Mouse (Mus musculus): ENCODE measurements around the gene Dgkg. TPM values are rescaled to one million over a fixed set of nuclear protein-coding genes. Genes with fewer than 3 reads are reported as not detected.

The Dgkg gene
- total and polyA plus RNA-seq, 2 experiments from 2014 or later, result 0.08 to 0.44 TPM

GRCm38 (mm10) chr16:22479322-22479721 lies 177.7 kb downstream of the Dgkg start:
- Histone ChIP-seq H3K27ac (ENCODE audit: low read depth) (no peak overlapping the region), H3K4me1 (ENCODE audit: control insufficient read depth, insufficient read depth) (no peaks in the 10 kb centered on the region), H3K36me3 (replicated peaks; ENCODE audit: control insufficient read depth, insufficient read depth, low read length) (no peaks in the 10 kb centered on the region), H3K4me2 (ENCODE audit: low read depth, low read length) (no peak overlapping the region), H3K4me3 (ENCODE audit: low read depth, low read length) (no peak overlapping the region), H3K9me3 (replicated peaks; ENCODE audit: control insufficient read depth, low read length) (no peaks in the 10 kb centered on the region), H3K9ac (replicated peaks; ENCODE audit: low read depth, low read length) (no peak overlapping the region), H3K27me3 (ENCODE audit: control insufficient read depth, insufficient read depth, low read length) (no peaks in the 10 kb centered on the region)
- TF ChIP-seq CTCF (IDR thresholded peaks at IDR 0.05; ENCODE audit: low read depth), result no peak
- no peak for TF ChIP-seq EP300 (IDR thresholded peaks at IDR 0.05; ENCODE audit: low read depth)
- ATAC-seq (ENCODE audit: insufficient read depth, low read depth) (no peak), DNase-seq (ENCODE audit: low spot score) (no peak)
- 83% methylated on average over 8 of the region's 8 CpGs for WGBS

GRCm38 (mm10) chr16:22471728-22472127 lies 185.3 kb downstream of the Dgkg start:
- Histone ChIP-seq H3K9ac (replicated peaks; ENCODE audit: low read depth, low read length) (no peak overlapping the region), H3K9me3 (replicated peaks; ENCODE audit: control insufficient read depth, low read length) (no peaks in the 10 kb centered on the region), H3K4me2 (ENCODE audit: low read depth, low read length) (no peak overlapping the region), H3K27ac (ENCODE audit: low read depth) (no peak overlapping the region), H3K4me1 (ENCODE audit: control insufficient read depth, insufficient read depth) (peaks cover 10% of the 10 kb centered on the region), H3K4me3 (ENCODE audit: low read depth, low read length) (no peak overlapping the region), H3K36me3 (replicated peaks; ENCODE audit: control insufficient read depth, insufficient read depth, low read length) (no peaks in the 10 kb centered on the region), H3K27me3 (ENCODE audit: control insufficient read depth, insufficient read depth, low read length) (no peaks in the 10 kb centered on the region)
- no peak for DNase-seq (ENCODE audit: low spot score)
- no peak for ATAC-seq (ENCODE audit: insufficient read depth, low read depth)
- TF ChIP-seq EP300 (IDR thresholded peaks at IDR 0.05; ENCODE audit: low read depth) (no peak), CTCF (IDR thresholded peaks at IDR 0.05; ENCODE audit: low read depth) (no peak)
- 81% methylated on average over 2 of the region's 2 CpGs for WGBS

- ATAC-seq (ENCODE audit: insufficient read depth, low read depth), result peak; percentile 33; the same call in 1 of the 2 replicates
- Histone ChIP-seq H3K27ac (ENCODE audit: low read depth) (no peak overlapping the region), H3K9ac (replicated peaks; ENCODE audit: low read depth, low read length) (no peak overlapping the region), H3K27me3 (ENCODE audit: control insufficient read depth, insufficient read depth, low read length) (no peaks in the 10 kb centered on the region), H3K4me2 (ENCODE audit: low read depth, low read length) (no peak overlapping the region), H3K4me1 (ENCODE audit: control insufficient read depth, insufficient read depth) (peaks cover 10% of the 10 kb centered on the region), H3K36me3 (replicated peaks; ENCODE audit: control insufficient read depth, insufficient read depth, low read length) (no peaks in the 10 kb centered on the region), H3K9me3 (replicated peaks; ENCODE audit: control insufficient read depth, low read length) (no peaks in the 10 kb centered on the region), H3K4me3 (ENCODE audit: low read depth, low read length) (no peak overlapping the region)
- 43% methylated on average over 11 of the region's 11 CpGs for WGBS
- TF ChIP-seq EP300 (IDR thresholded peaks at IDR 0.05; ENCODE audit: low read depth) (no peak), CTCF (IDR thresholded peaks at IDR 0.05; ENCODE audit: low read depth) (no peak)
- no peak for DNase-seq (ENCODE audit: low spot score)
These were observed 187.6 kb downstream of the Dgkg start for GRCm38 (mm10) chr16:22469385-22469784.

GRCm38 (mm10) chr16:22467111-22467510 lies 189.9 kb downstream of the Dgkg start:
- no peak for DNase-seq (ENCODE audit: low spot score)
- TF ChIP-seq EP300 (IDR thresholded peaks at IDR 0.05; ENCODE audit: low read depth) (no peak), CTCF (IDR thresholded peaks at IDR 0.05; ENCODE audit: low read depth) (no peak)
- no peaks in the 10 kb centered on the region for H3K9me3 ChIP-seq (replicated peaks; ENCODE audit: control insufficient read depth, low read length)
- WGBS, result 87% methylated on average over 2 of the region's 2 CpGs
- no peak overlapping the region for H3K4me2 ChIP-seq (ENCODE audit: low read depth, low read length)
- H3K4me1 ChIP-seq (ENCODE audit: control insufficient read depth, insufficient read depth), result peaks cover 10% of the 10 kb centered on the region
- ATAC-seq (ENCODE audit: insufficient read depth, low read depth), result no peak
- no peak overlapping the region for H3K9ac ChIP-seq (replicated peaks; ENCODE audit: low read depth, low read length)
- H3K27me3 ChIP-seq (ENCODE audit: control insufficient read depth, insufficient read depth, low read length), result no peaks in the 10 kb centered on the region
- no peaks in the 10 kb centered on the region for H3K36me3 ChIP-seq (replicated peaks; ENCODE audit: control insufficient read depth, insufficient read depth, low read length)
- no peak overlapping the region for H3K27ac ChIP-seq (ENCODE audit: low read depth)
- H3K4me3 ChIP-seq (ENCODE audit: low read depth, low read length), result no peak overlapping the region

GRCm38 (mm10) chr16:22466381-22466780 lies 190.6 kb downstream of the Dgkg start:
- 81% methylated on average over 11 of the region's 11 CpGs for WGBS

GRCm38 (mm10) chr16:22462220-22462619 lies 194.8 kb downstream of the Dgkg start:
- Histone ChIP-seq H3K36me3 (replicated peaks; ENCODE audit: control insufficient read depth, insufficient read depth, low read length) (no peaks in the 10 kb centered on the region), H3K27me3 (ENCODE audit: control insufficient read depth, insufficient read depth, low read length) (no peaks in the 10 kb centered on the region), H3K4me3 (ENCODE audit: low read depth, low read length) (no peak overlapping the region), H3K9ac (replicated peaks; ENCODE audit: low read depth, low read length) (no peak overlapping the region), H3K4me2 (ENCODE audit: low read depth, low read length) (no peak overlapping the region), H3K27ac (ENCODE audit: low read depth) (no peak overlapping the region), H3K9me3 (replicated peaks; ENCODE audit: control insufficient read depth, low read length) (no peaks in the 10 kb centered on the region), H3K4me1 (ENCODE audit: control insufficient read depth, insufficient read depth) (no peaks in the 10 kb centered on the region)
- 73% methylated on average over 3 of the region's 3 CpGs for WGBS
- ATAC-seq (ENCODE audit: insufficient read depth, low read depth) (no peak), DNase-seq (ENCODE audit: low spot score) (no peak)
- TF ChIP-seq EP300 (IDR thresholded peaks at IDR 0.05; ENCODE audit: low read depth) (no peak), CTCF (IDR thresholded peaks at IDR 0.05; ENCODE audit: low read depth) (no peak)

More at GRCm38 (mm10) chr16:22466381-22466780, 190.6 kb downstream of the Dgkg start:
- no peak overlapping the region for H3K27ac ChIP-seq (ENCODE audit: low read depth)
- no peak overlapping the region for H3K4me3 ChIP-seq (ENCODE audit: low read depth, low read length)
- no peaks in the 10 kb centered on the region for H3K36me3 ChIP-seq (replicated peaks; ENCODE audit: control insufficient read depth, insufficient read depth, low read length)
- no peaks in the 10 kb centered on the region for H3K27me3 ChIP-seq (ENCODE audit: control insufficient read depth, insufficient read depth, low read length)
- peaks cover 10% of the 10 kb centered on the region for H3K4me1 ChIP-seq (ENCODE audit: control insufficient read depth, insufficient read depth)
- ATAC-seq (ENCODE audit: insufficient read depth, low read depth) (no peak), DNase-seq (ENCODE audit: low spot score) (no peak)
- no peak overlapping the region for H3K9ac ChIP-seq (replicated peaks; ENCODE audit: low read depth, low read length)
- H3K9me3 ChIP-seq (replicated peaks; ENCODE audit: control insufficient read depth, low read length), result no peaks in the 10 kb centered on the region
- no peak for TF ChIP-seq EP300 (IDR thresholded peaks at IDR 0.05; ENCODE audit: low read depth)
- TF ChIP-seq CTCF (IDR thresholded peaks at IDR 0.05; ENCODE audit: low read depth), result no peak
- H3K4me2 ChIP-seq (ENCODE audit: low read depth, low read length), result no peak overlapping the region

Data from heart, postnatal 0 days (tissue).